Mouse (Mus musculus) liver, adult 2 months (tissue): ENCODE data around the gene Cep295nl. TPM values are rescaled to one million over a fixed set of nuclear protein-coding genes. Genes with fewer than 3 reads are reported as not detected.

Source experiments
- DNase-seq: peaks from one replicate; pipeline ENCODE4 v3.0.0-alpha.2; 2011; ENCODE audit warnings: low read depth, low spot score; ENCODE audit errors: extremely low read depth
- H3K27ac ChIP-seq: fragments of 200-500 bp; replicated peaks from 2 replicates; pipeline ENCODE4 v1.5.1; 2012; ENCODE audit warnings: low read depth, mild to moderate bottlenecking, control low read depth, inconsistent platforms, low read length; ENCODE audit not compliant: insufficient read depth
- H3K27me3 ChIP-seq: fragments of 200-500 bp; 2 replicates; pipeline ENCODE4 v1.6.1; 2012; ENCODE audit warnings: mild to moderate bottlenecking, moderate library complexity, low read length, inconsistent platforms; ENCODE audit not compliant: control insufficient read depth, insufficient read depth
- H3K36me3 ChIP-seq: fragments of 200-500 bp; 2 replicates; pipeline ENCODE4 v1.6.1; 2012; ENCODE audit warnings: low read length, inconsistent platforms; ENCODE audit not compliant: control insufficient read depth, insufficient read depth
- H3K4me1 ChIP-seq: fragments of 200-500 bp; 2 replicates; pipeline ENCODE4 v1.6.1; 2011; ENCODE audit warnings: low read length; ENCODE audit not compliant: control insufficient read depth, insufficient read depth
- H3K4me3 ChIP-seq: fragments of 200-500 bp; 2 replicates; pipeline ENCODE4 v1.5.1; 2011; ENCODE audit warnings: low read depth, mild to moderate bottlenecking, control low read depth, low read length, moderate library complexity; ENCODE audit not compliant: insufficient read depth
- H3K79me2 ChIP-seq: fragments of 200-500 bp; 2 replicates; pipeline ENCODE4 v1.6.1; 2012; ENCODE audit warnings: inconsistent platforms, mild to moderate bottlenecking, low read length, moderate library complexity; ENCODE audit not compliant: control insufficient read depth, insufficient read depth
- H3K9ac ChIP-seq: fragments of 200-500 bp; 2 replicates; pipeline ENCODE4 v1.6.1; 2012; ENCODE audit warnings: low read depth, mild to moderate bottlenecking, control low read depth, inconsistent platforms, low read length
- CTCF ChIP-seq: fragments of 200-500 bp; IDR thresholded peaks from 2 replicates; pipeline ENCODE4 v1.5.1; 2011; ENCODE audit warnings: low read depth, low read length, control low read depth
- POLR2A ChIP-seq: fragments of 200-500 bp; IDR thresholded peaks from 2 replicates; pipeline ENCODE4 v1.6.1; 2011; ENCODE audit warnings: low read length, control low read depth; ENCODE audit not compliant: insufficient read depth; ENCODE audit errors: extremely low read depth
- WGBS: fragments of 180-500 bp; shearing (Covaris S2); methylation state at CpG from one replicate; pipeline ENCODE4 v1.1.7; 2018; 5-methylcytosine and 5-hydroxymethylcytosine counted together
- polyA plus RNA-seq: library from polyadenylated mRNA; depleted of rRNA; stranded (reverse); fragments of >200 nt; gene quantifications from 2 replicates; pipeline ENCODE4 v1.2.3, GENCODE M21; 2012
- total RNA-seq: library from RNA; depleted of rRNA; stranded (reverse); fragments of >200 nt; gene quantifications from 2 replicates; pipeline ENCODE4 v1.2.3, GENCODE M21; 2014

The Cep295nl gene
- total and polyA plus RNA-seq, 2 experiments, result not detected

- no peak overlapping the region for H3K4me3 ChIP-seq
- DNase-seq, result no peak
- H3K79me2 ChIP-seq, result no peaks in the 10 kb centered on the region
- no peaks in the 10 kb centered on the region for H3K36me3 ChIP-seq
- no peaks in the 10 kb centered on the region for H3K27me3 ChIP-seq
- TF ChIP-seq POLR2A, result no peak
- no peak for TF ChIP-seq CTCF
- H3K4me1 ChIP-seq, result no peaks in the 10 kb centered on the region
- H3K27ac ChIP-seq, result no peak overlapping the region
- no peak overlapping the region for H3K9ac ChIP-seq
- WGBS, result 77% methylated on average over 5 of the region's 5 CpGs
Observed at GRCm38 (mm10) chr11:118324541-118324940, 17.8 kb downstream of the Cep295nl start.

- DNase-seq, result no peak
- Histone ChIP-seq H3K27me3 (no peaks in the 10 kb centered on the region), H3K4me1 (no peaks in the 10 kb centered on the region), H3K36me3 (no peaks in the 10 kb centered on the region), H3K4me3 (no peak overlapping the region), H3K27ac (no peak overlapping the region), H3K9ac (no peak overlapping the region), H3K79me2 (no peaks in the 10 kb centered on the region)
- 86% methylated on average over 5 of the region's 5 CpGs for WGBS
- TF ChIP-seq POLR2A, result no peak
- no peak for TF ChIP-seq CTCF
Observed at GRCm38 (mm10) chr11:118323974-118324373, 18.3 kb downstream of the Cep295nl start.

GRCm38 (mm10) chr11:118322647-118323046 lies 19.7 kb downstream of the Cep295nl start:
- H3K27ac ChIP-seq, result no peak overlapping the region
- H3K79me2 ChIP-seq, result no peaks in the 10 kb centered on the region
- H3K4me1 ChIP-seq, result no peaks in the 10 kb centered on the region
- H3K9ac ChIP-seq, result no peak overlapping the region
- H3K4me3 ChIP-seq, result no peak overlapping the region
- H3K36me3 ChIP-seq, result no peaks in the 10 kb centered on the region
- DNase-seq, result no peak
- 61% methylated on average over 3 of the region's 3 CpGs for WGBS
- no peaks in the 10 kb centered on the region for H3K27me3 ChIP-seq
- TF ChIP-seq CTCF (no peak), POLR2A (no peak)

- no peaks in the 10 kb centered on the region for H3K36me3 ChIP-seq
- H3K4me1 ChIP-seq, result no peaks in the 10 kb centered on the region
- H3K27me3 ChIP-seq, result no peaks in the 10 kb centered on the region
- H3K4me3 ChIP-seq, result no peak overlapping the region
- no peak for DNase-seq
- H3K9ac ChIP-seq, result no peak overlapping the region
- no peaks in the 10 kb centered on the region for H3K79me2 ChIP-seq
- H3K27ac ChIP-seq, result no peak overlapping the region
- no peak for TF ChIP-seq POLR2A
- TF ChIP-seq CTCF, result no peak
- WGBS, result 73% methylated on average over 4 of the region's 4 CpGs
Observed at GRCm38 (mm10) chr11:118321971-118322370, 20.3 kb downstream of the Cep295nl start.

GRCm38 (mm10) chr11:118321500-118321899 lies 20.8 kb downstream of the Cep295nl start:
- 92% methylated on average over 7 of the region's 7 CpGs for WGBS
- H3K27me3 ChIP-seq, result no peaks in the 10 kb centered on the region
- TF ChIP-seq POLR2A, result no peak
- no peak for TF ChIP-seq CTCF

GRCm38 (mm10) chr11:118318678-118319077 lies 23.6 kb downstream of the Cep295nl start:
- Histone ChIP-seq H3K4me1 (no peaks in the 10 kb centered on the region), H3K4me3 (no peak overlapping the region), H3K27ac (no peak overlapping the region), H3K36me3 (no peaks in the 10 kb centered on the region), H3K79me2 (no peaks in the 10 kb centered on the region), H3K9ac (no peak overlapping the region), H3K27me3 (no peaks in the 10 kb centered on the region)
- TF ChIP-seq POLR2A, result no peak
- peak; percentile 71 for TF ChIP-seq CTCF
- peak; percentile 9 for DNase-seq
- 63% methylated on average over 5 of the region's 5 CpGs for WGBS

More at GRCm38 (mm10) chr11:118321500-118321899, 20.8 kb downstream of the Cep295nl start:
- DNase-seq, result no peak
- Histone ChIP-seq H3K9ac (no peak overlapping the region), H3K27ac (no peak overlapping the region), H3K36me3 (no peaks in the 10 kb centered on the region), H3K4me3 (no peak overlapping the region), H3K79me2 (no peaks in the 10 kb centered on the region), H3K4me1 (no peaks in the 10 kb centered on the region)
